Mouse (Mus musculus) megakaryocyte, adult 5-6 weeks (primary cell): ENCODE measurements around the gene Gm10097. TPM values are rescaled to one million over a fixed set of nuclear protein-coding genes. Genes with fewer than 3 reads are reported as not detected.

ENCODE experiments used
- ATAC-seq: 2 replicates; pipeline ENCODE4 v1.8.0; 2016; ENCODE audit warnings: mild to moderate bottlenecking, inconsistent platforms; ENCODE audit not compliant: poor library complexity, severe bottlenecking
- total RNA-seq, 2 experiments: library from RNA; stranded (forward) in 1 of 2; stranded (reverse) in 1 of 2; fragments of 153-499, 151-499 nt in 1 of 2; fragments of 221-1000, 200-1000 nt in 1 of 2; gene quantifications; 2 replicates each; pipeline versions ENCODE4 v1.2.3 to v1.2.4; 2015 to 2017

The Gm10097 gene
- total RNA-seq (2015) (not detected in 2 replicates), total RNA-seq (2017) (0.18 TPM in 1 of 2 replicates, not detected in the other)

GRCm38 (mm10) chr10:5068676-5069265 lies at the start of gene Gm10097:
Gene Gm10097, plus strand, starts transcription at chr10:5069192.
- ATAC-seq: no peak

- no peak for ATAC-seq
These were observed 43.1 kb upstream of the Gm10097 start for GRCm38 (mm10) chr10:5025906-5026305.

- ATAC-seq: no peak
These were observed 41.8 kb upstream of the Gm10097 start for GRCm38 (mm10) chr10:5027208-5027607.

- no peak for ATAC-seq
These were observed 40.7 kb upstream of the Gm10097 start for GRCm38 (mm10) chr10:5028301-5028700.

GRCm38 (mm10) chr10:5029161-5029560 lies 39.8 kb upstream of the Gm10097 start:
- ATAC-seq: no peak

- no peak for ATAC-seq
These were observed 39.1 kb upstream of the Gm10097 start for GRCm38 (mm10) chr10:5029883-5030282.

GRCm38 (mm10) chr10:5032192-5033048 lies 36.6 kb upstream of the Gm10097 start:
- no peak for ATAC-seq

GRCm38 (mm10) chr10:5041254-5041653 lies 27.7 kb upstream of the Gm10097 start:
- ATAC-seq: no peak

GRCm38 (mm10) chr10:5044481-5044880 lies 24.5 kb upstream of the Gm10097 start:
- ATAC-seq: peak; percentile 82

GRCm38 (mm10) chr10:5045213-5045612 lies 23.8 kb upstream of the Gm10097 start:
- no peak for ATAC-seq

- ATAC-seq: peak; percentile 57
These were observed 23.3 kb upstream of the Gm10097 start for GRCm38 (mm10) chr10:5045671-5046070.

- no peak for ATAC-seq
These were observed 12.7 kb upstream of the Gm10097 start for GRCm38 (mm10) chr10:5056243-5056735.

GRCm38 (mm10) chr10:5056940-5057339 lies 12.1 kb upstream of the Gm10097 start:
- 0 out of 2 replicates have a peak, but pooled peaks have one; percentile 51 for ATAC-seq

- no peak for ATAC-seq
These were observed 11.3 kb upstream of the Gm10097 start for GRCm38 (mm10) chr10:5057661-5058060.

GRCm38 (mm10) chr10:5058876-5059275 lies 10.1 kb upstream of the Gm10097 start:
- no peak for ATAC-seq

GRCm38 (mm10) chr10:5059983-5060382 lies 9.0 kb upstream of the Gm10097 start:
- ATAC-seq: peak; percentile 52

- ATAC-seq: peak; percentile 59; the same call in 1 of the 2 replicates
These were observed 1.9 kb upstream of the Gm10097 start for GRCm38 (mm10) chr10:5067113-5067512.

- no peak for ATAC-seq
These were observed 1.4 kb downstream of the Gm10097 start for GRCm38 (mm10) chr10:5070168-5070940.

- ATAC-seq: no peak
These were observed 1.9 kb downstream of the Gm10097 start for GRCm38 (mm10) chr10:5070941-5071231.

GRCm38 (mm10) chr10:5072054-5072453 lies 3.1 kb downstream of the Gm10097 start:
- ATAC-seq: no peak

- ATAC-seq: no peak
These were observed 6.7 kb downstream of the Gm10097 start for GRCm38 (mm10) chr10:5075724-5076123.
